Mouse (Mus musculus) midbrain, embryonic 10.5 days (tissue): ENCODE results near the gene Neurl1a. TPM values are rescaled to one million over a fixed set of nuclear protein-coding genes. Genes with fewer than 3 reads are reported as not detected.

Source experiments
- microRNA-seq: library from miRNA; unstranded; fragments of <30 nt; microRNA quantifications from one replicate; pipeline ENCODE4, GENCODE M21; 2017
- polyA plus RNA-seq: library from polyadenylated mRNA; unstranded; fragments of >200 nt; fragmentation: Nextera tagmentation; extraction: Ambion mirVana; gene quantifications from 2 replicates; pipeline ENCODE4 v1.2.1, GENCODE M21; 2016

Neurl1a gene
- polyA plus RNA-seq, 1 experiment from 2014 or later: 5.0 TPM

Small RNA genes lying within 50 kb of the gene (microRNA-seq; reads per million reads assigned to microRNA genes)
- gene Mir6995: not detected

Other genes starting within 250 kb of the Neurl1a start
- gene Ina, start 164.1 kb upstream of the Neurl1a start, polyA plus RNA-seq: 51.0 and 98.3 TPM in 2 replicates
- gene Nt5c2, start 163.7 kb upstream of the Neurl1a start, polyA plus RNA-seq: 64.1 and 77.4 TPM in 2 replicates
- 30.2 and 33.8 TPM in 2 replicates for gene Pcgf6, start 127.9 kb upstream of the Neurl1a start, polyA plus RNA-seq
- gene Taf5, start 111.1 kb upstream of the Neurl1a start, polyA plus RNA-seq: 6.8 and 7.1 TPM in 2 replicates
- 1,039 and 1,106 TPM in 2 replicates for gene Usmg5, start 88.2 kb upstream of the Neurl1a start, polyA plus RNA-seq
- 12.4 and 12.5 TPM in 2 replicates for gene Pdcd11, start 88.1 kb upstream of the Neurl1a start, polyA plus RNA-seq
- 1.7 and 1.8 TPM in 2 replicates for gene Calhm2, start 40.5 kb upstream of the Neurl1a start, polyA plus RNA-seq
- not detected in 2 replicates for gene Calhm1, start 34.6 kb upstream of the Neurl1a start, polyA plus RNA-seq
- not detected in 2 replicates for gene Calhm3, start 21.1 kb upstream of the Neurl1a start, polyA plus RNA-seq